Mouse (Mus musculus) cerebellum, adult 9-11 months (tissue): ENCODE data around the gene Cyp3a41b.
"Not testable (repeated sequence)": the region's sequence is repeated elsewhere in the genome, so short reads cannot be mapped to it uniquely, and the experiment has no call there.

ENCODE experiments used
- DNase-seq: peaks from one replicate; pipeline ENCODE4 v3.0.0; 2022

Gene Cyp3a41b

GRCm38 (mm10) chr5:145584630-145585029, at the start of gene Cyp3a41b:
Gene Cyp3a41b, minus strand, starts transcription at chr5:145584730.
- not testable (repeated sequence) for DNase-seq

DNA sequence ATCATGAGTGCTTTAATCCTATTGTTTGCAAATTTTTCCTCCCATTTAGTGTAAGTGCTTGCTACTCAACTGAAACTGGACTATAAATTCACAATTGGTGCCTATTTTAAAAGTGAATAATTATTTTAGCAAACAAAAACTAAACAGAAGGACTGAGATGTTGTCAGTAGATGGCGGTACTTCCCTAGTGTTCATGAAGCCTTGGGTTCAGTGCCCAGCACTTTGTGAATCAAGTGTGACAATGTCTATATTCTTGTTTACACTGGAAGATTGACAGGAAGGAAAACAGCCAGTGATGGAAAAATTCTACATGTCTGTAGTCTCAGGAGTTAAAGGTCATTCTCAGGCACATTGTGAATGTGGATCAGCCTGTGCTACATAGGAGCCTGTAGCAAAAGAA, 47.8 kb upstream of the Cyp3a41b start:
- not testable (repeated sequence) for DNase-seq

DNA sequence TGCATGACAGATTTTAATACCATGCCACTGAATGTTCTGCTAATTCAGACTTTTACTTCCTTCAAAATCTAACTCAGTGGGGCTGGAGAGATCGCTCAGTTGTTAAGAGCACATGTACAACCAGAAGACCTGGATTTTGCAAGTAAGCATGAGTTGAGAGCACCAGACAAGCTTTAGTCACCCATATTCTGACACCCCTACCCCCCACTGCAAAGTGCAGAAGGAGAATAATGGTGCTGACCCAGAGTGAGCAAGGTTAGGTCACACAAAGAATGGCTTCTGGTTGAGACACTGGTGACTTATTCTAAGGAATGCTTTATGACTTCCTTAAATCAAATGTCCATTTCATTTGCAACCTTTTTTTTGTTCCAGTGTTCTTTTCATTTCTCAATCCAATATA, 20.4 kb upstream of the Cyp3a41b start:
- DNase-seq, result not testable (repeated sequence)

- not testable (repeated sequence) for DNase-seq
Measured at GRCm38 (mm10) chr5:145597851-145598250, 13.3 kb upstream of the Cyp3a41b start.

DNA sequence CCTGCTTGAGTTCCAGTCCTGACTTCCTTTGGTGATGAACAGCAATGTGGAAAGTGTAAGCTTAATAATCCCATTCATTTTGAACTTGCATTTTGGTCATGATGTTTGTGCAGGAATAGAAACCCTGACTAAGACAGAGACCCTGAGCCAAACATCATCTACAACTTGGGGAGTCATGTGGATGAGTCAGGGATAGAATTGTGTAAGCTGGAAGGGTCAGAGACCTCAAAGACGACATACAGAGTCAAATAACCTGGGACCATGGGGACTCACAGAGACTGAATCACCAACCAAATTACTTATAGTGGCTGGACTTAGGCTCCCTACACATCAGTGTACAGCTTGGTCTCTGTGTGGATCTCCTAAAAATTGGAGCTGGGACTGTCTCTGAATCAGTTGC, 7.2 kb downstream of the Cyp3a41b start:
- not testable (repeated sequence) for DNase-seq

GRCm38 (mm10) chr5:145575660-145576059, 8.9 kb downstream of the Cyp3a41b start:
- DNase-seq, result not testable (repeated sequence)

- DNase-seq, result not testable (repeated sequence)
Measured at GRCm38 (mm10) chr5:145571922-145572321, 12.6 kb downstream of the Cyp3a41b start.
